Mouse (Mus musculus) gastrocnemius, postnatal 4 days (tissue): ENCODE results near the gene Olfr1341. TPM values are rescaled to one million over a fixed set of nuclear protein-coding genes. Genes with fewer than 3 reads are reported as not detected.

Source experiments
- DNase-seq, 2 experiments: peaks; one replicate each; pipeline ENCODE4 v3.0.0; 2021 to 2022; ENCODE audit warnings: low spot score in 2 of 2, mixed read lengths in 2 of 2
- long read RNA-seq, 2 experiments: library from polyadenylated mRNA; stranded (forward); transcript quantifications; one replicate each; pipeline ENCODE4 v2.0.0; 2021
- total RNA-seq, 2 experiments: library from RNA; stranded (reverse); gene quantifications; 2 replicates each; pipeline ENCODE4 v1.2.3; 2021

Olfr1341 gene
- total RNA-seq, result not detected
- long read RNA-seq, experiment 1, result 0 reads
- long read RNA-seq, experiment 2, result 0 reads

DNA sequence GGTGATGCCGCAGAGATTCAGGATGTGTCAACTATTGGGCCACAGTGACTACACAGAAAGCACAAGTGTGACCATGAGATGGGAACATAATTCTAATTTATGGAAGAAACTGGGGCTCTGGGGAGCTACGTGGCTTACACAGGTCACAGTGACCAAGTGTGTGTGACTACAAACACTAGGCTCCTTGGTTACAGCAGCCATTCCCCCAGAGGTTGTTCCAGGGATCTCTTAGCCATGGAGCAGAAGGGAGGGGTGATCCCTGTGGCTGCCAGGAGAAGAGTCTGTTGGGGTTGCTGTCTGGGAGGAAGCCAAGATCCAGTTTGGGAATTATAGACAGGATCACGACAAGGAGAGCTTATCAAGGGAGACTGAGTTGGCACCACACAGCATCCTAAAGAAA, at the start of gene Olfr1341:
TSS of gene Olfr1341 (plus strand) at position 301 of the 400 bp plus-strand sequence.
- no peak for DNase-seq

- no peak for DNase-seq
These were observed 44.7 kb upstream of the Olfr1341 start, which contains the start of gene Olfr62 for GRCm38 (mm10) chr4:118658652-118659051. Gene Olfr62, plus strand, starts transcription at chr4:118658952.

GRCm38 (mm10) chr4:118687086-118687485, 16.2 kb upstream of the Olfr1341 start:
- no peak for DNase-seq

GRCm38 (mm10) chr4:118692412-118692973, 10.8 kb upstream of the Olfr1341 start, which contains the start of gene Olfr1342:
Gene Olfr1342, minus strand, starts transcription at chr4:118692756.
- DNase-seq, result no peak

DNA sequence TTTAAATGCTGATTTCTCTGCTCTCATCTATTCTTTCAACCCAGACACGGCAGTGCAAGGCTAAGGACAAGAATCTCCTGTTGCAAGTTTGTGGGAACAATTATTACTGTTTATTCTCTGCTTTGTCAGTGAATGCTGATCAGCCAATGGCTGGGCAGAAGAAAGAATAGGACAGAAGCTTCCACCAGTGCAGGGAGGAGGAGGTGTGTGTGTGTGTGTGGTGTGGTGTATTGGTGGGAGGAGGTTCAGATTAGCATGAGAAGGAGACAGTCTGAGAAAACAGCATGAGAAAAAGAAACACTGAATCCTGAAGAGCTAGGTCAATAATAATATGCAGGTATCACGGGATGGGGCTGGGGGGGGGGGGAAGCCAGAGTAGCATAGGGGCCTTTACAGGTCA, 9.5 kb upstream of the Olfr1341 start:
- DNase-seq, result no peak

DNA sequence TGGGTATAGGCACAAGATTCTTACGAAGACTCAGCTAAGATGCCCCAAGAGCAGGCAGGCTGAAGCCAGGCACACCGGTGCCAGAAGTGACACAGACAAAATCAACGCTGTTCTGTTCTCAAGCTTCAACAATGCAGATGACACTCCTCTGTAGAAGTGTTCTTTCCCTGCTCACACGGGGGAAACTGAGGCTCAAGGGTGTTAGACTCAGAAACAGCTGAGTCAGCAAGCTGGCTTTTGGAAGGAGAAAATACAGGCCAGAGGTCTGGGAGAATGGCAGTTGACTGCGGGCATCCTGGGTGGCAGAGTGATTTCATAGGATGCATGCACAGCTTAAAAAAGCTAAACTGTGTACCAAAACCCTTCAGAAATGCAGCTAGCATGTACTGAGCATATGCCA, 4.8 kb downstream of the Olfr1341 start:
- no peak for DNase-seq

GRCm38 (mm10) chr4:118711656-118712055, 8.3 kb downstream of the Olfr1341 start:
- DNase-seq, result no peak

DNA sequence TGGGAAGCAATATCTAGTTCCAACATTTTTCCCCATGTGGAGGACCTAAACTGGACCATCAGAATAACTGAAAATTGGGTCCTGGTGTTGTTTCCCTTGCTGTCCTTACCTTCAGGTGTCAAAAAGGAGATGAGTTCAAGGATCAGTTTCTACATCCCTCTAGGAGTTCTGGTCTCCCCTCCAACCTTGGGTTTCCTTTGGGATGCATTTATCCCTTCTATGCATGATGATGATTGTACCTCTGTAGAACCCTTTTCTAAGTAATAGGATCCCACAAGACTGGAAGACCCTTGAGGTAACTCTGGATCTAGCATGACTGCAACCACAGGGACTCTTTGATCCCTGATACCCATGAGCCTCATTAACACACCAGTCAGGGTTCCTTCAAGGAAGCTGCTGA, 16.5 kb downstream of the Olfr1341 start, which contains the start of gene Olfr1340:
TSS of gene Olfr1340 (plus strand) at position 301 of the 400 bp plus-strand sequence.
- DNase-seq, result no peak

GRCm38 (mm10) chr4:118721742-118722483, 18.6 kb downstream of the Olfr1341 start:
- DNase-seq, result peak in 1 of 2 experiments; percentile 24

DNA sequence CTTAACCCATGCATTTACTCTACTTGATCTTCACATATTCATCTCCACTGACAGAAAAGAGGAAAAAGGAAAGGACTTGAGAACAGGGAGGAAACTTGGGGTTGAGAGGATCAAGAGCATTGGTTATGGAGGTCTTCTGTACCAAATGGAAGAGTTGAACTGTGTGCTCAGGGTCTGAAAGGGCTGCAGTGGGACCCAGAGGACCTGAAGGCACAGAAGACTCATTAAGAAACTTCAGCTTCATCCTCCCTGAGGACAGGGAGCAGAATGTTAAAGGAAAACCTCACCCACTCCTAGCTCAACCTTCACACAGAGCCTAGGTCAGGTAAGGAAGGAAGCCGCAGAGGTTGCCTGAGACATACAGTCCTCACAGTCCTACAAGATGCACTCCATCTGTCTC, 28.6 kb downstream of the Olfr1341 start, which contains the start of gene Olfr1339:
TSS of gene Olfr1339 (plus strand) at position 301 of the 400 bp plus-strand sequence.
- DNase-seq, result no peak

- no peak for DNase-seq
These were observed 36.3 kb downstream of the Olfr1341 start for GRCm38 (mm10) chr4:118739574-118739973.

DNA sequence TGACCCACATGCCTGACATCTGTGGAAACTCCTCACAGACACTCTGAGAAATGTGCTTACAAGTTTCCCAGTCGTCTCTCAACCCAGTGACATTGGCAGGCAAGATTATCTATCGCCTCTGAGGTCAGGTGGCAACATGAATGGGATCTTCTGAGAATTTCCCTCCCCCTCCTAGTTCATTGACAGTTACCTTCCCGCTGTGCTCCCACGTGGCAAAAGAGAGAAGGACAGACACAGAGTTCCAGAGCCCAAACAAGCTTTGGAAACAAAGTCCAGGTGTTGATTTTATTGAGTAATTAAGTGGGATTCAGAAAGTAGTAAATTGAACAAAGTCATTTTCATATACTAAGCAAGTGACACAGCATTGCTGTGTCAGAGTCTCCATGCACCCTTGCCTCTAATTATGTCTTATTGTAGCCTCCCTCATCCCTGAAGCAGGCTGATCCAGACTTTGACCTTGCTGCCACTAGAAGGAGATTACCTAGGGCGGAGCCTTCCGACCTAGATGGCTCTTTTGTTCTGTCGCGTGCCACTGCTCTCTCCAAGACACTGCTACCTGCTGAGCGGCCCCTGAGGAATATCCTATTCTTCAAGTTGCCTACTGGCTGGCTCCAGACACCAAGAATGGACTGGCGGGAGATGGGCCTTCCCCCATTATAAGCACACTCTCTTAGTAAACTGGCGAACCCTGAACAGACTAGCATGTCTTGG, 37.8 kb downstream of the Olfr1341 start:
- no peak for DNase-seq

GRCm38 (mm10) chr4:118741881-118742280, 38.6 kb downstream of the Olfr1341 start:
- no peak for DNase-seq

DNA sequence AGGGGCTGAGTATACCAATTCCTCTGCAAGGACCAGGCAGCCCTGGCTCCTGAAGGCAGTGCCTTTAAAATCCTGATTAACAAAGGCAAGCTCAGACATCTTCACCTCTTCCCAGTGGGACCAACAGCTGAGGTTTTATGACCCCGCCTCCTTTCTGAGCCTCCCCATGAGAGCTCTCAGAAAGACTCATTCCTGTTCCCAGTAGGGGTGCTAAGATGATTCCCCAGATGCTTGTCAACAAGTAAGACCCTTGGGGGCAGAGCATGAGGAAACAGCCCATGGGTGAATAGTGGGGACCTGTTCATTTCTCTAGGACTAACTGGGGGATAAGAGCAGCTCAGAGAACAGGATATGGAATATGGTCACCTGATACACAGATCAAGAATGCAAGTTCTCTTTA, 55.3 kb downstream of the Olfr1341 start, which contains the start of gene Olfr1338:
TSS of gene Olfr1338 (minus strand) at position 101 of the 400 bp plus-strand sequence.
- no peak for DNase-seq

Other genes with a start within 250 kb of the Olfr1341 start
- gene Mpl, start 246.0 kb upstream of the Olfr1341 start, total RNA-seq, result under 1 TPM in 1 of 2 experiments, not detected in 1; 0.10 TPM
- 10 to 100 TPM; 41.5 to 44.1 TPM for gene Tie1, start 213.5 kb upstream of the Olfr1341 start, total RNA-seq
- gene 2610528J11Rik, start 176.5 kb upstream of the Olfr1341 start, total RNA-seq, result not detected
- gene Tmem125, start 159.5 kb upstream of the Olfr1341 start, total RNA-seq, result under 1 TPM in 1 of 2 experiments, not detected in 1; 0.67 TPM
- gene Cfap57, start 82.7 kb upstream of the Olfr1341 start, total RNA-seq, result not detected
- 10 to 100 TPM; 55.1 to 56.9 TPM for gene Ebna1bp2, start 82.7 kb upstream of the Olfr1341 start, total RNA-seq
- gene Olfr62, start 44.6 kb upstream of the Olfr1341 start, total RNA-seq, result not detected
- not detected for gene Olfr1342, start 10.8 kb upstream of the Olfr1341 start, total RNA-seq
- not detected for gene Olfr1340, start 16.6 kb downstream of the Olfr1341 start, total RNA-seq
- not detected for gene Olfr1339, start 28.7 kb downstream of the Olfr1341 start, total RNA-seq
- gene Olfr1338, start 55.2 kb downstream of the Olfr1341 start, total RNA-seq, result not detected
- not detected for gene Olfr1337, start 79.1 kb downstream of the Olfr1341 start, total RNA-seq
- gene Olfr1335, start 106.4 kb downstream of the Olfr1341 start, total RNA-seq, result not detected
- gene Olfr1333, start 132.8 kb downstream of the Olfr1341 start, total RNA-seq, result not detected
- gene Olfr1331, start 161.1 kb downstream of the Olfr1341 start, total RNA-seq, result not detected
- not detected for gene Olfr1330, start 185.1 kb downstream of the Olfr1341 start, total RNA-seq
- not detected for gene Olfr1329, start 213.9 kb downstream of the Olfr1341 start, total RNA-seq
- gene Olfr1328, start 235.1 kb downstream of the Olfr1341 start, total RNA-seq, result not detected